Comparison of ENCODE assay signal across 8 mouse cellular contexts in genomic region chr12:3572581-3573397, GRCm38 (mm10). TPM values are rescaled to one million over a fixed set of nuclear protein-coding genes. Genes with fewer than 3 reads are reported as not detected.
DNase-seq lines count a peak whose midpoint lies in the region; ATAC-seq and TF ChIP-seq lines count a peak whose summit lies in the region.

No protein-coding gene starts in this region.

- peaks cover 10% of the 10 kb centered on the region for H3K4me1 ChIP-seq in cortical plate, adult 2 months (ENCODE audit: control insufficient read depth, insufficient read depth, low read length)
- peaks cover 10% of the 10 kb centered on the region for H3K4me1 ChIP-seq in neural tube, embryonic 12.5 days

- peak; percentile 81 for ATAC-seq in neural tube, embryonic 12.5 days (ENCODE audit: low FRiP score, low read depth)

- H3K4me3 ChIP-seq in cortical plate, adult 2 months (ENCODE audit: insufficient read depth, low read length) = peak overlapping the region; percentile 73
- H3K4me3 ChIP-seq in neural tube, embryonic 12.5 days = peak overlapping the region; percentile 84

- no peak for TF ChIP-seq CTCF in cortical plate, adult 2 months (IDR thresholded peaks at IDR 0.05; ENCODE audit: extremely low read depth, insufficient read depth, low read length)

- H3K9ac ChIP-seq in neural tube, embryonic 12.5 days = peak overlapping the region; percentile 90

- WGBS in neural tube, embryonic 12.5 days = 1% methylated on average over 53 of the region's 53 CpGs

- DNase-seq in A20 (ENCODE audit: low read depth, low spot score) (peak; percentile 76), R1 (ENCODE audit: low read depth, low spot score) (peak; percentile 79)
- DNase-seq in gastrocnemius, postnatal 4 days (ENCODE audit: low spot score in 2 of 2) = peak; percentile 25 to 62
- peak; percentile 77 for DNase-seq in kidney, postnatal 10 days
- peak; percentile 60 to 65 for DNase-seq in lung, adult 18-20 months
- DNase-seq in thymus, postnatal 25 days = peak; percentile 67

- no peaks in the 10 kb centered on the region for H3K9me3 ChIP-seq in neural tube, embryonic 12.5 days

- no peak for TF ChIP-seq POLR2A in cortical plate, adult 2 months (IDR thresholded peaks at IDR 0.05; ENCODE audit: extremely low read depth, insufficient read depth, low read length)

- H3K4me2 ChIP-seq in neural tube, embryonic 12.5 days (replicated peaks) = peak overlapping the region; percentile 84

- H3K27me3 ChIP-seq in neural tube, embryonic 12.5 days (replicated peaks) = no peaks in the 10 kb centered on the region

- H3K36me3 ChIP-seq in neural tube, embryonic 12.5 days = no peaks in the 10 kb centered on the region

- peak overlapping the region; percentile 98 for H3K27ac ChIP-seq in cortical plate, adult 2 months (ENCODE audit: insufficient read depth, low read length)
- peak overlapping the region; percentile 66; the same call in 1 of the 2 replicates for H3K27ac ChIP-seq in neural tube, embryonic 12.5 days

RNA-seq across cellular contexts. Expression of gene Dtnb, which starts 0.6 kb away (rescaled TPM):
- polyA plus RNA-seq in cortical plate, adult 2 months (2012; rRNA removed) = 134 and 135 TPM in 2 replicates
- 10 to 100 TPM; 10.1 to 10.9 TPM for total RNA-seq in gastrocnemius, postnatal 4 days (2021)
- 45.0 and 46.1 TPM in 2 replicates for polyA plus RNA-seq in neural tube, embryonic 12.5 days (2016; fragmentation: Nextera tagmentation; extraction: Ambion mirVana)

Comparison
In these comparisons a context has a peak if more than half of its experiments do, and no peak if none do; other contexts are left out.
1. Peak in every context shown above with its lines: DNase-seq, ATAC-seq, H3K4me3 ChIP-seq and H3K27ac ChIP-seq.